Mouse (Mus musculus) midbrain, embryonic 10.5 days (tissue): ENCODE results near the gene Stx3. TPM values are rescaled to one million over a fixed set of nuclear protein-coding genes. Genes with fewer than 3 reads are reported as not detected.

ENCODE experiments used
- DNase-seq: peaks from one replicate; pipeline ENCODE4 v3.0.0-alpha.2; 2017; ENCODE audit warnings: low spot score
- H3K27ac ChIP-seq: fragments of 300-500 bp; sonication (generic); replicated peaks from 2 replicates; pipeline ENCODE4 v1.5.1; 2016; ENCODE audit warnings: mild to moderate bottlenecking
- H3K27me3 ChIP-seq: fragments of 300-500 bp; sonication (generic); 2 replicates; pipeline ENCODE4 v1.6.1; 2016; ENCODE audit warnings: low read depth, mild to moderate bottlenecking; ENCODE audit not compliant: poor library complexity, severe bottlenecking
- H3K36me3 ChIP-seq: fragments of 300-500 bp; sonication (generic); 2 replicates; pipeline ENCODE4 v1.6.1; 2016; ENCODE audit warnings: mild to moderate bottlenecking, moderate library complexity
- H3K4me1 ChIP-seq: fragments of 300-500 bp; sonication (generic); 2 replicates; pipeline ENCODE4 v1.6.1; 2016
- H3K4me3 ChIP-seq: fragments of 300-500 bp; sonication (generic); 2 replicates; pipeline ENCODE4 v1.5.1; 2016; ENCODE audit warnings: mild to moderate bottlenecking, moderate library complexity
- H3K9me3 ChIP-seq: fragments of 300-500 bp; sonication (generic); replicated peaks from 2 replicates; pipeline ENCODE4 v1.6.1; 2016; ENCODE audit warnings: mild to moderate bottlenecking
- WGBS: fragments of 180-500 bp; shearing (Covaris S2); methylation state at CpG from one replicate; pipeline ENCODE4 v1.1.7; 2016; 5-methylcytosine and 5-hydroxymethylcytosine counted together
- polyA plus RNA-seq: library from polyadenylated mRNA; unstranded; fragments of >200 nt; fragmentation: Nextera tagmentation; extraction: Ambion mirVana; gene quantifications from 2 replicates; pipeline ENCODE4 v1.2.1, GENCODE M21; 2016

Gene Stx3
- polyA plus RNA-seq, 1 experiment from 2014 or later: 13.7 TPM

GRCm38 (mm10) chr19:11817586-11817985, 1.6 kb downstream of the Stx3 start:
- Histone ChIP-seq H3K27me3 (peaks cover 50% of the 10 kb centered on the region), H3K9me3 (no peaks in the 10 kb centered on the region), H3K4me3 (peak overlapping the region; percentile 82), H3K4me1 (peaks cover 69% of the 10 kb centered on the region), H3K27ac (no peak overlapping the region), H3K36me3 (no peaks in the 10 kb centered on the region)
- 9% methylated on average over 5 of the region's 5 CpGs for WGBS
- no peak for DNase-seq

- Histone ChIP-seq H3K4me1 (peaks cover 77% of the 10 kb centered on the region), H3K9me3 (no peaks in the 10 kb centered on the region), H3K27ac (no peak overlapping the region), H3K27me3 (peaks cover 50% of the 10 kb centered on the region), H3K36me3 (no peaks in the 10 kb centered on the region), H3K4me3 (peak overlapping the region; percentile 82; the same call in 1 of the 2 replicates)
- WGBS: 59% methylated on average over 6 of the region's 6 CpGs
- no peak for DNase-seq
These were observed 2.5 kb downstream of the Stx3 start for GRCm38 (mm10) chr19:11816706-11817105.

GRCm38 (mm10) chr19:11814742-11815333, 4.4 kb downstream of the Stx3 start:
- Histone ChIP-seq H3K27me3 (peaks cover 49% of the 10 kb centered on the region), H3K4me1 (peaks cover 91% of the 10 kb centered on the region), H3K36me3 (no peaks in the 10 kb centered on the region), H3K27ac (peak overlapping the region; percentile 81; the same call in 1 of the 2 replicates), H3K4me3 (no peak overlapping the region), H3K9me3 (no peaks in the 10 kb centered on the region)
- DNase-seq: no peak
- WGBS: 76% methylated on average over 6 of the region's 6 CpGs

GRCm38 (mm10) chr19:11813649-11814048, 5.6 kb downstream of the Stx3 start:
- 5% methylated on average over 8 of the region's 8 CpGs for WGBS

GRCm38 (mm10) chr19:11813136-11813535, 6.1 kb downstream of the Stx3 start:
- no peaks in the 10 kb centered on the region for H3K9me3 ChIP-seq
- H3K4me1 ChIP-seq: peaks cover 78% of the 10 kb centered on the region
- peaks cover 32% of the 10 kb centered on the region for H3K27me3 ChIP-seq
- no peak for DNase-seq
- no peaks in the 10 kb centered on the region for H3K36me3 ChIP-seq
- H3K27ac ChIP-seq: peak overlapping the region; percentile 81
- no peak overlapping the region for H3K4me3 ChIP-seq
- 70% methylated on average over 4 of the region's 4 CpGs for WGBS

More at GRCm38 (mm10) chr19:11813649-11814048, 5.6 kb downstream of the Stx3 start:
- Histone ChIP-seq H3K4me3 (peak overlapping the region; percentile 18), H3K9me3 (no peaks in the 10 kb centered on the region), H3K27me3 (peaks cover 37% of the 10 kb centered on the region), H3K36me3 (no peaks in the 10 kb centered on the region), H3K27ac (peak overlapping the region; percentile 81), H3K4me1 (peaks cover 80% of the 10 kb centered on the region)
- peak; percentile 59 for DNase-seq

- H3K36me3 ChIP-seq: no peaks in the 10 kb centered on the region
- peak overlapping the region; percentile 29 for H3K4me3 ChIP-seq
- H3K27ac ChIP-seq: peak overlapping the region; percentile 81
- 30% methylated on average over 5 of the region's 5 CpGs for WGBS
- H3K4me1 ChIP-seq: peaks cover 72% of the 10 kb centered on the region
- DNase-seq: peak; percentile 73
- H3K9me3 ChIP-seq: no peaks in the 10 kb centered on the region
- H3K27me3 ChIP-seq: peaks cover 19% of the 10 kb centered on the region
These were observed 7.4 kb downstream of the Stx3 start for GRCm38 (mm10) chr19:11811688-11812365.

GRCm38 (mm10) chr19:11810856-11811255, 8.3 kb downstream of the Stx3 start:
- H3K36me3 ChIP-seq: no peaks in the 10 kb centered on the region
- H3K27ac ChIP-seq: peak overlapping the region; percentile 81

GRCm38 (mm10) chr19:11810003-11810758, 9.0 kb downstream of the Stx3 start:
- Histone ChIP-seq H3K4me1 (peaks cover 60% of the 10 kb centered on the region), H3K36me3 (no peaks in the 10 kb centered on the region), H3K4me3 (no peak overlapping the region), H3K27me3 (peaks cover 3% of the 10 kb centered on the region; the same call in 1 of the 2 replicates), H3K9me3 (no peaks in the 10 kb centered on the region), H3K27ac (peak overlapping the region; percentile 81)
- DNase-seq: no peak
- 87% methylated on average over 5 of the region's 5 CpGs for WGBS

More at GRCm38 (mm10) chr19:11810856-11811255, 8.3 kb downstream of the Stx3 start:
- WGBS: 83% methylated on average over 1 of the region's 1 CpGs
- Histone ChIP-seq H3K9me3 (no peaks in the 10 kb centered on the region), H3K4me3 (no peak overlapping the region), H3K4me1 (peaks cover 64% of the 10 kb centered on the region), H3K27me3 (peaks cover 9% of the 10 kb centered on the region)
- DNase-seq: no peak

GRCm38 (mm10) chr19:11808452-11808851, 10.8 kb downstream of the Stx3 start:
- 90% methylated on average over 2 of the region's 2 CpGs for WGBS
- Histone ChIP-seq H3K27me3 (no peaks in the 10 kb centered on the region), H3K36me3 (no peaks in the 10 kb centered on the region), H3K4me3 (no peak overlapping the region), H3K4me1 (peaks cover 42% of the 10 kb centered on the region), H3K9me3 (no peaks in the 10 kb centered on the region), H3K27ac (no peak overlapping the region)
- DNase-seq: no peak

- 37% methylated on average over 6 of the region's 6 CpGs for WGBS
- Histone ChIP-seq H3K9me3 (no peaks in the 10 kb centered on the region), H3K36me3 (no peaks in the 10 kb centered on the region), H3K4me1 (peaks cover 36% of the 10 kb centered on the region), H3K27me3 (no peaks in the 10 kb centered on the region), H3K4me3 (no peak overlapping the region), H3K27ac (0 out of 2 replicates have a peak overlapping the region, but pooled peaks have one; percentile 28)
- DNase-seq: no peak
These were observed 11.4 kb downstream of the Stx3 start for GRCm38 (mm10) chr19:11807822-11808221.

- no peaks in the 10 kb centered on the region for H3K9me3 ChIP-seq
- WGBS: 72% methylated on average over 2 of the region's 2 CpGs
These were observed 12.0 kb downstream of the Stx3 start for GRCm38 (mm10) chr19:11807251-11807650.

GRCm38 (mm10) chr19:11804423-11804822, 14.8 kb downstream of the Stx3 start:
- Histone ChIP-seq H3K4me1 (peaks cover 7% of the 10 kb centered on the region; the same call in 1 of the 2 replicates), H3K36me3 (no peaks in the 10 kb centered on the region), H3K4me3 (no peak overlapping the region), H3K9me3 (peaks cover 3% of the 10 kb centered on the region; the same call in 1 of the 2 replicates), H3K27ac (no peak overlapping the region), H3K27me3 (no peaks in the 10 kb centered on the region)
- DNase-seq: no peak
- 78% methylated on average over 1 of the region's 1 CpGs for WGBS

More at GRCm38 (mm10) chr19:11807251-11807650, 12.0 kb downstream of the Stx3 start:
- Histone ChIP-seq H3K36me3 (no peaks in the 10 kb centered on the region), H3K27me3 (no peaks in the 10 kb centered on the region), H3K4me3 (no peak overlapping the region), H3K4me1 (peaks cover 30% of the 10 kb centered on the region), H3K27ac (no peak overlapping the region)
- no peak for DNase-seq
